Mouse (Mus musculus) testis, postnatal 10 days (tissue): Measurements from ENCODE around the gene Ppp1r11.

ENCODE experiments used
- DNase-seq: peaks from one replicate; pipeline ENCODE4 v3.0.0; 2021; ENCODE audit warnings: low spot score

Ppp1r11 gene

GRCm38 (mm10) chr17:36915076-36915475 is 36.5 kb downstream of the Ppp1r11 start:
- DNase-seq, result peak; percentile 88

- peak; percentile 91 for DNase-seq
These were observed 37.4 kb downstream of the Ppp1r11 start for GRCm38 (mm10) chr17:36914108-36914507.

DNA sequence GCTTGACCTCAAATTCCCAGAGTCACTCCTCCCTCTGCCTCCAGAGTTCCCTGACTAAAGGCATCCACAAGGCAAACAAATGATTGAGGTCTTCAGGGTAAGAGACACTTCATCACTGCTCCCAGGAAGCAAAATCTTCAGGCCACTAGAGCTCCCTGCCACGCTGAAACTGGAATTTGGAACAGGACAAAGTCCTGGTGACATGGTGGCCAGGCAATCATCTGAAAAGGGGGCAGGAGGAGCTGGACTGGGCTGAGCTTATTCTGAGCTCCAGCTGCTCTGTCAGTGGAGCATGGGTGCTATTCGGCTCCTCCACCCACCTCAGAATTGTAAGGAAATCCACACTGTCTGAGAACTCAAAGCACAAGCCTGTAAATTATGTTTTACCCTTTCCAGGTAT is 39.5 kb downstream of the Ppp1r11 start:
- DNase-seq, result no peak

- no peak for DNase-seq
These were observed 41.7 kb downstream of the Ppp1r11 start for GRCm38 (mm10) chr17:36909802-36910201.

GRCm38 (mm10) chr17:36908235-36908634 is 43.3 kb downstream of the Ppp1r11 start:
- DNase-seq, result no peak

DNA sequence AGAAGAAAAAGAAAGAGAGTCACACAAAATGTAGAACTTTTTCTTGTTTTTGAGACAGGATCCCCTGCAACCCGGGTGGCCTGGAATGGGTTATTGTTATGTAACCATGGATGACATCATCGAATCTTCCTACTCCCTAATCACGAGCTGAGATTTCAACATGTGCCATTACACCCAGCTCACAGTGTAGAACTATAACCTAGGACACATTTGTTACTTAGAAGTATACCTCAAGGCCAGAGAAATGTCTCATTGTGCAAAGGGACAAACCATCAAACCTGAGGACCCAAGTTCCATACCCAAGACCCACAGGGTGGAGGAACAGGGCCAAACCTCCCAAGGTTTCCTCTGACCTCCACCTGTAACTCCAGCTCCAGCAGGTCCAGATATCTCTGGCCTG is 47.9 kb downstream of the Ppp1r11 start:
- DNase-seq, result no peak

GRCm38 (mm10) chr17:36900691-36901090 is 50.9 kb downstream of the Ppp1r11 start:
- DNase-seq, result no peak

GRCm38 (mm10) chr17:36900001-36900400 is 51.5 kb downstream of the Ppp1r11 start:
- DNase-seq, result no peak

- no peak for DNase-seq
These were observed 52.2 kb downstream of the Ppp1r11 start for GRCm38 (mm10) chr17:36899376-36899775.
